ENCODE assay signal across 28 mouse cellular contexts in genomic region chr8:117079652-117080051, GRCm38 (mm10). TPM values are rescaled to one million over a fixed set of nuclear protein-coding genes. Genes with fewer than 3 reads are reported as not detected.
DNase-seq lines count a peak whose midpoint lies in the region; ATAC-seq lines count a peak whose summit lies in the region.
"Had no signal": no experiment of that assay in that cellular context is flagged by ENCODE, and none has a peak within 500 bp of the region (broad histone marks: within the 10 kb centered on the region; RNA-seq: fewer than 3 reads in every experiment).

No protein-coding gene starts in this region.

- H3K36me3 ChIP-seq in midbrain, embryonic 15.5 days (replicated peaks) = no peaks in the 10 kb centered on the region
- H3K36me3 ChIP-seq: embryonic facial prominence, embryonic 10.5 days; forebrain, embryonic 10.5 days; G1E; hindbrain, embryonic 10.5 days; intestine, embryonic 15.5 days had no signal

- H3K27ac ChIP-seq in midbrain, embryonic 15.5 days = no peak overlapping the region
- H3K27ac ChIP-seq: embryonic facial prominence, embryonic 10.5 days; forebrain, embryonic 10.5 days; heart, adult 2 months; hindbrain, embryonic 10.5 days; hindbrain, embryonic 14.5 days; intestine, embryonic 15.5 days had no signal

- H3K9ac ChIP-seq in midbrain, embryonic 15.5 days = no peak overlapping the region
- H3K9ac ChIP-seq: hindbrain, embryonic 14.5 days; intestine, embryonic 15.5 days had no signal

- WGBS in midbrain, embryonic 15.5 days = 89% methylated on average over 14 of the region's 14 CpGs

- no peak overlapping the region for H3K4me3 ChIP-seq in midbrain, embryonic 15.5 days
- H3K4me3 ChIP-seq: embryonic facial prominence, embryonic 10.5 days; erythroblast, embryonic 14.5 days; forebrain, embryonic 10.5 days; heart, adult 2 months; hindbrain, embryonic 10.5 days; intestine, embryonic 15.5 days had no signal

- peak; percentile 79 for DNase-seq in 416B (ENCODE audit: low read depth)
- peak; percentile 28 for DNase-seq in R1 (ENCODE audit: low read depth, low spot score)
- DNase-seq in monocyte, adult 2 months (ENCODE audit: low read depth in 1 of 2, low spot score in 2 of 2) = peak; percentile 23 to 47
- DNase-seq in adrenal gland, adult 8-10 months = no peak
- DNase-seq in cerebellum, adult 18-20 months = no peak
- no peak for DNase-seq in layer of hippocampus, postnatal 14 days (ENCODE audit: low spot score in 2 of 2)
- DNase-seq: adrenal gland, postnatal 25 days; cerebellum, adult 11 months; cerebellum, adult 9-10 months; cerebellum, postnatal 36 days; gastrocnemius, postnatal 36 days; heart, adult 2 months had no signal

- H3K27me3 ChIP-seq in midbrain, embryonic 15.5 days (replicated peaks) = no peaks in the 10 kb centered on the region
- H3K27me3 ChIP-seq: intestine, embryonic 15.5 days had no signal

- no peak overlapping the region for H3K4me2 ChIP-seq in midbrain, embryonic 15.5 days
- H3K4me2 ChIP-seq: heart, embryonic 11.5 days; hindbrain, embryonic 14.5 days; intestine, embryonic 15.5 days had no signal

- ATAC-seq in granulocyte monocyte progenitor cell, adult 5-6 weeks (replicated peaks; ENCODE audit: poor library complexity, severe bottlenecking) = peak; percentile 89
- ATAC-seq in midbrain, embryonic 15.5 days (replicated peaks) = no peak
- ATAC-seq: activated CD4-positive, CD25-positive, alpha-beta regulatory T cell, adult 4 months; forebrain, embryonic 14.5 days; intestine, embryonic 15.5 days had no signal

- H3K4me1 ChIP-seq in midbrain, embryonic 15.5 days = no peaks in the 10 kb centered on the region
- H3K4me1 ChIP-seq: forebrain, embryonic 10.5 days; hindbrain, embryonic 10.5 days; intestine, embryonic 15.5 days had no signal

- no peaks in the 10 kb centered on the region for H3K9me3 ChIP-seq in midbrain, embryonic 15.5 days
- H3K9me3 ChIP-seq: embryonic facial prominence, embryonic 10.5 days; forebrain, embryonic 10.5 days; hindbrain, embryonic 10.5 days; intestine, embryonic 15.5 days had no signal

RNA-seq across cellular contexts. Expression of gene Pkd1l2, which starts 2.6 kb away (rescaled TPM):
- not detected in 2 replicates for total RNA-seq in granulocyte monocyte progenitor cell, adult 5-6 weeks (2014; fragmentation: Nextera tagmentation)
- not detected in 2 replicates for total RNA-seq in granulocyte monocyte progenitor cell, adult 5-6 weeks (2017)
- 1 to 10 TPM; 2.2 to 4.7 (median 3.2) TPM for total RNA-seq in adrenal gland, adult 8-10 months (2022)
- polyA plus RNA-seq in midbrain, embryonic 15.5 days (2015; fragmentation: Nextera tagmentation; extraction: Ambion mirVana) = not detected in 2 replicates
- under 1 TPM; 0.14 TPM for total RNA-seq in layer of hippocampus, postnatal 14 days (2021)
- total RNA-seq: CH12.LX; heart, adult 2 months; heart, postnatal 25 days had no signal
- polyA plus RNA-seq: embryonic facial prominence, embryonic 10.5 days; erythroblast, embryonic 14.5 days; forebrain, embryonic 10.5 days; forebrain, embryonic 14.5 days; heart, adult 2 months; heart, embryonic 16.5 days; hindbrain, embryonic 10.5 days; intestine, embryonic 15.5 days had no signal

RNA-seq across cellular contexts. Expression of gene Bco1, which starts 16.0 kb away (rescaled TPM):
- total RNA-seq in granulocyte monocyte progenitor cell, adult 5-6 weeks (2014; fragmentation: Nextera tagmentation) = 0.47 and 0.49 TPM in 2 replicates
- 1.1 and 2.3 TPM in 2 replicates for total RNA-seq in granulocyte monocyte progenitor cell, adult 5-6 weeks (2017)
- under 1 TPM in 2 of 4 experiments, not detected in 2; 0.15 to 0.16 TPM for total RNA-seq in adrenal gland, adult 8-10 months (2022)
- polyA plus RNA-seq in midbrain, embryonic 15.5 days (2015; fragmentation: Nextera tagmentation; extraction: Ambion mirVana) = 0.19 and 0.32 TPM in 2 replicates
- not detected for total RNA-seq in layer of hippocampus, postnatal 14 days (2021)
- total RNA-seq: CH12.LX; G1E; gastrocnemius, adult 8-10 months; heart, adult 2 months; heart, postnatal 25 days had no signal
- polyA plus RNA-seq: activated CD4-positive, CD25-positive, alpha-beta regulatory T cell, adult 4 months; erythroblast, embryonic 14.5 days; forebrain, embryonic 14.5 days; G1E; heart, embryonic 16.5 days had no signal

Comparison
In these comparisons a context has a peak if more than half of its experiments do, and no peak if none do; other contexts are left out.
1. DNase-seq: peak in 416B (single experiment), R1 (single experiment) and monocyte, adult 2 months (2 of 2); none in adrenal gland, adult 8-10 months (single experiment), cerebellum, adult 18-20 months (0 of 2) and layer of hippocampus, postnatal 14 days (0 of 2).